Mouse (Mus musculus) limb, embryonic 14.5 days (tissue): ENCODE results near the gene Col2a1. TPM values are rescaled to one million over a fixed set of nuclear protein-coding genes. Genes with fewer than 3 reads are reported as not detected.

ENCODE experiments used
- ATAC-seq: fragments of 200-750 bp; cut with Nextera tagmentation; 2 replicates; pipeline ENCODE4 v1.8.0; 2017; ENCODE audit warnings: low read depth, moderate number of reproducible peaks, moderate TSS enrichment; ENCODE audit not compliant: low FRiP score
- DNase-seq: peaks from one replicate; pipeline ENCODE4 v3.0.0-alpha.2; 2015; ENCODE audit warnings: low spot score
- H3K27ac ChIP-seq: fragments of 300-500 bp; sonication (generic); replicated peaks from 2 replicates; pipeline ENCODE4 v1.5.1; 2014; ENCODE audit warnings: low read depth, mild to moderate bottlenecking, low read length, moderate library complexity, mixed read lengths
- H3K27me3 ChIP-seq: fragments of 300-500 bp; sonication (generic); 2 replicates; pipeline ENCODE4 v1.6.1; 2014; ENCODE audit warnings: low read length, mixed read lengths; ENCODE audit not compliant: control insufficient read depth, insufficient read depth
- H3K36me3 ChIP-seq: fragments of 300-500 bp; sonication (generic); 2 replicates; pipeline ENCODE4 v1.6.1; 2014; ENCODE audit warnings: mild to moderate bottlenecking, low read length, moderate library complexity, mixed read lengths; ENCODE audit not compliant: control insufficient read depth, insufficient read depth
- H3K4me1 ChIP-seq: fragments of 300-500 bp; sonication (generic); 2 replicates; pipeline ENCODE4 v1.6.1; 2014; ENCODE audit warnings: antibody characterized with exemption, low read length, mixed read lengths; ENCODE audit not compliant: control insufficient read depth, insufficient read depth
- H3K4me2 ChIP-seq: fragments of 300-500 bp; sonication (generic); replicated peaks from 2 replicates; pipeline ENCODE4 v1.6.1; 2014; ENCODE audit warnings: low read depth, mild to moderate bottlenecking, low read length, moderate library complexity; ENCODE audit not compliant: severe bottlenecking
- H3K4me3 ChIP-seq: fragments of 300-500 bp; sonication (generic); replicated peaks from 2 replicates; pipeline ENCODE4 v1.5.1; 2014; ENCODE audit warnings: low read length
- H3K9ac ChIP-seq: fragments of 300-500 bp; sonication (generic); 2 replicates; pipeline ENCODE4 v1.6.1; 2014; ENCODE audit warnings: mild to moderate bottlenecking, low read depth, low read length, moderate library complexity; ENCODE audit not compliant: severe bottlenecking
- H3K9me3 ChIP-seq: fragments of 300-500 bp; sonication (generic); 2 replicates; pipeline ENCODE4 v1.6.1; 2016; ENCODE audit warnings: low read length; ENCODE audit not compliant: control insufficient read depth
- POLR2A ChIP-seq: fragments of 200-500 bp; IDR thresholded peaks from 2 replicates; pipeline ENCODE4 v1.8.0; 2012; ENCODE audit warnings: inconsistent platforms, mild to moderate bottlenecking, moderate library complexity, borderline replicate concordance; ENCODE audit not compliant: insufficient read depth, insufficient read length; ENCODE audit errors: extremely low read depth
- WGBS: fragments of 180-500 bp; shearing (Covaris S2); extraction: QIAGEN DNeasy Blood & Tissue Kit; methylation state at CpG from one replicate; pipeline ENCODE4 v1.1.7; 2014; 5-methylcytosine and 5-hydroxymethylcytosine counted together
- polyA plus RNA-seq, 2 experiments: library from polyadenylated mRNA; depleted of rRNA in 1 of 2; stranded (reverse) in 1 of 2; unstranded in 1 of 2; fragments of >200 nt; fragmentation: Nextera tagmentation in 1 of 2; extraction: Ambion mirVana in 1 of 2; gene quantifications; 2 replicates each; pipeline versions ENCODE4 v1.2.1 to v1.2.3; 2012 to 2014

Gene Col2a1
- polyA plus RNA-seq, 2 experiments: 754 to 1,642 TPM

DNA sequence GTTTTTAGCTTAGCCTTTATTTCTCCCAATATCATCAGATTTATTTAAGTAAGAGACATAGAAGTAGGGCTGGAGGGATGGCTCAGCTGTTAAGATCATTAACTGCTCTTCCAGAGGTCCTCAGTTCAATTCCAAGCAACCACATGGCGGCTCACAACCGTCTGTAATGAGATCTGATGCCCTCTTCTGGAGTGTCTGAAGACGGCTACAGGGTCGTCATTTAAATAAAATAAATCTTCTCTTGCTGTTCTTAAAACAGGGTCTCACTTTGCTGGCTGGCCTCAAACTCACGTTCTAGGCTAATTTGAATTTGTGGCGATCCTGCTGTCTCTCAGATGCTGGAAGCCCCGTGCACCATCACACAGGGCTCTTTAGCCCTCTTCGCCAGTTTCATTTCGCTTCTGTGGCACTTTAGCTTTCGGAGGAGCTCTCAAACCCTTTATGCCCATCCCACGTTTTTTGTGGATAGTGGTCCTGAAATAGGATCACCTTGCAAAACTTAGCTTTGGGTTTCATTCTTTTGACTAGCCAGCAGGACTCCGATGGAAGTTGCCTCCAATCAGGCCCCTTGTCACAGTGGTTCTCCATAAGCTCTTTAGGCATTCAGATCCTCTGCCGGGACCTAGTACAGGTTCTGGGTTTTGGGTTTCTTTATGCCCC is 41.0 kb downstream of the Col2a1 start:
- 14% methylated on average over 13 of the region's 13 CpGs for WGBS
- peak overlapping the region; percentile 84 for H3K4me2 ChIP-seq
- DNase-seq (no peak), ATAC-seq (peak; percentile 1; the same call in 1 of the 2 replicates)
- peak overlapping the region; percentile 59 for H3K4me3 ChIP-seq
- no peak for TF ChIP-seq POLR2A
- no peaks in the 10 kb centered on the region for H3K27me3 ChIP-seq
- H3K4me1 ChIP-seq: 0 out of 2 replicates have a peak, but pooled peaks cover 5% of the 10 kb centered on the region
- peak overlapping the region; percentile 43 for H3K27ac ChIP-seq
- H3K9ac ChIP-seq: peak overlapping the region; percentile 71
- no peaks in the 10 kb centered on the region for H3K36me3 ChIP-seq
- no peaks in the 10 kb centered on the region for H3K9me3 ChIP-seq

DNA sequence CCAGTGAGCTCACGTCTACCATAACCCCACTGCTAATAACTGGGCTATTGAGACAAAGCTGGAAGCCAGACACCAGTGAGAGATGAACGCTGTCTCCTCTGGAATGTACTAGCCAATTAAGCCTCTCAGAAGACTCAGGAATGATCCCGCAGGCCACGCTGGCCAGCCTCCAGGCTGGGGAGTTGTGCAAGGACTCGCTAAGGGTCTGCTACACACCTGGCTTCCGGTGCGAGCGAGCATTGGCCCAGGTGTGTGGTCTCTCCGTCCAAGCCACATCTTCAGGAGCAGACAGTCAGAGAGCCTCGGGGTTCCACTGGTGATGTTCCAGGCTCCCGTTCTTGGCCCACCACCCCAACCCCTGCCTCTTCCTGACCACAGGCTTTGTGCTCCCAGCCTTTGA is 48.1 kb downstream of the Col2a1 start:
- Histone ChIP-seq H3K4me2 (no peak overlapping the region), H3K27ac (no peak overlapping the region), H3K9me3 (no peaks in the 10 kb centered on the region), H3K9ac (peak overlapping the region; percentile 5; the same call in 1 of the 2 replicates), H3K27me3 (no peaks in the 10 kb centered on the region), H3K36me3 (no peaks in the 10 kb centered on the region), H3K4me3 (no peak overlapping the region), H3K4me1 (peaks cover 4% of the 10 kb centered on the region; the same call in 1 of the 2 replicates)
- 40% methylated on average over 11 of the region's 11 CpGs for WGBS
- no peak for DNase-seq
- no peak for TF ChIP-seq POLR2A
- ATAC-seq: no peak

DNA sequence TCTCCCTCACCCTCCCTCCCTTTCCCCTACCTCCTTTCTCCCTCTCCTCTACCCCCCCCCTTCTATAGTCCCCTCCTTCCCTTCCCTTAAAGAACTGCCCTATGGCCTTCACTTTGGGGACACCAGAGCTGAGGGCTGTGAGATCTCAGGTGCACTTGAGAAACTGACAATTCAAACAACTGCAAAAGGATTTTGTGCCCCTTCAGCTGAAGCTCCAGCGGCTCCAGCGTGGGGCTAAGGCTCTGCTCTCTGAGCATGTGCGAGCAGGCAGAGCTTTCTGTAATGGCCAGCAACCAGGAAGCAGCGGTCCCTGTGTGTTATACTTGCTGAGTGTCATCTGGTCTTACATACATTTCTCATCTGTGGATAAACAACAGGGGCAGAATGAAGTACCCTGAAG is 48.8 kb downstream of the Col2a1 start:
- H3K4me2 ChIP-seq: no peak overlapping the region
- DNase-seq: no peak
- ATAC-seq: no peak
- no peak overlapping the region for H3K27ac ChIP-seq
- WGBS: 30% methylated on average over 4 of the region's 4 CpGs
- no peaks in the 10 kb centered on the region for H3K27me3 ChIP-seq
- peak overlapping the region; percentile 5; the same call in 1 of the 2 replicates for H3K9ac ChIP-seq
- H3K4me3 ChIP-seq: no peak overlapping the region
- no peak for TF ChIP-seq POLR2A
- peaks cover 4% of the 10 kb centered on the region; the same call in 1 of the 2 replicates for H3K4me1 ChIP-seq
- no peaks in the 10 kb centered on the region for H3K36me3 ChIP-seq
- H3K9me3 ChIP-seq: no peaks in the 10 kb centered on the region

DNA sequence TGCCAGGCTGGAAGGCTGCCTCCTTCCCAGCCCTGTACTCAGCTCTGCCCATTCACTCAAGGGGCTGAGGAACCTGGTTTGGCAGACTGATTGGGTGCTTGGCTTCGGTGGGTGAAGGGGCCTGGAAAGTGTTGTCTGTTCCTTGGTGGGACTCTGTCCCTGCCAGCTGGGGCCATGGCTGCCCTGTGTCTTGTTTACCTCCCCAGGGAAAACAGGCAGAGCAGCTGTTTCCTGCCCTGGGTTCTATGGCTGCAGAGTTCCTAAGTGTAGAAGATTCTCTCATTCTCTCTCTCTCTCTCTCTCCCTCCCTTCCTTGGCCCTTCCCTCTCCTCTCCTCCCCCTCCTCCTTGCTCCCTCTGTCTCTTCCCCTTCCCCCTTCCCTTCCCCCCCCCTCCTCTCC is 49.2 kb downstream of the Col2a1 start:
- WGBS: 46% methylated on average over 1 of the region's 1 CpGs

DNA sequence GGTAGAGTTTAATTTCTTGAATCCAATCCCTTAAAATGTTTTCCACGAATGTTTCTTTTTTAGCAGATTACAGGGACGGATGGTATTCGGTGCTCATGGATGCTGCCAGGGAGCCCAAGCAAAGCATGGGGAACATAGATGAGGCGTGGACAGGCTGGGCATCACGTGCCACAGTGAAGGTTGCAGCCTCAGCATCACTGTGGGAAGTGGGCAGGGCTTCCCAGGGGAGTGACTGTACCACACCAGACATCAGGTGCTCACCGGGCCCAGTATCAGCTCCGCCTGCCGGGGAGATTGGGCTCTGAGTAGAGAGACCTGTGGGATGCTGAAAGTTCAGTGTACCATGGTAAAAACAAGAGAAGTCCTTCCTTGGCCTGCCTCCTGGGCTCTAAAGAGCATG is 49.8 kb downstream of the Col2a1 start:
- Histone ChIP-seq H3K9ac (no peak overlapping the region; the same call in 1 of the 2 replicates), H3K4me3 (no peak overlapping the region), H3K36me3 (no peaks in the 10 kb centered on the region), H3K27ac (no peak overlapping the region), H3K27me3 (no peaks in the 10 kb centered on the region), H3K4me1 (peaks cover 4% of the 10 kb centered on the region; the same call in 1 of the 2 replicates), H3K9me3 (no peaks in the 10 kb centered on the region), H3K4me2 (no peak overlapping the region)
- WGBS: 84% methylated on average over 8 of the region's 8 CpGs
- DNase-seq: no peak
- no peak for TF ChIP-seq POLR2A
- no peak for ATAC-seq

More for the DNA sequence above, 49.2 kb downstream of the Col2a1 start:
- Histone ChIP-seq H3K27ac (no peak overlapping the region), H3K9ac (no peak overlapping the region), H3K4me1 (peaks cover 4% of the 10 kb centered on the region; the same call in 1 of the 2 replicates), H3K9me3 (no peaks in the 10 kb centered on the region), H3K4me3 (no peak overlapping the region), H3K36me3 (no peaks in the 10 kb centered on the region), H3K4me2 (no peak overlapping the region), H3K27me3 (no peaks in the 10 kb centered on the region)
- TF ChIP-seq POLR2A: no peak
- DNase-seq (no peak), ATAC-seq (no peak)
